ENCODE assay signal across 23 mouse cellular contexts in the genomic region with DNA sequence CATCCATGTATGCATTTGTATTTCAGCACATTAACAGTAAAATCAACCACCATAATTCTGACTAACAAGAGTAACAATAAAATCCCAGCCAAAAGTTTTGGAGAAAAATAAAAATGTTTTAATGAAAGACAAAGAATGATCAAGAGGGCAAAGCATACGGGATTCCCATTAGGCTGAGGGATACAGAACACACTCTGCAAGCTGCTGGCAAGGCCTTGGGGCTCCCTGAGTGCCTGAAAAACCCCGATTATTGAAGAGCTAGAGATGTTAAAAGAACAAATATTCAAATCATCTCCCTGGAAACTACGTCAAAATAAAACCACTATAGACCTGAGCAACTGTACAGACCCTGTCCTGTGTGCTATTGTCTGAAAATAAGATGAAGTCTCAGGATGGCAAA.
"Had no signal": no experiment of that assay in that cellular context is flagged by ENCODE, and none has a peak within 500 bp of the region (broad histone marks: within the 10 kb centered on the region; RNA-seq: fewer than 3 reads in every experiment).

No protein-coding gene starts in this region.

- H3K9me3 ChIP-seq: limb, embryonic 13.5 days; liver, embryonic 12.5 days; lung, embryonic 15.5 days; megakaryocyte, embryonic 14.5 days; midbrain, embryonic 10.5 days; midbrain, embryonic 13.5 days; neural tube, embryonic 13.5 days; stomach, embryonic 15.5 days had no signal

- H3K27me3 ChIP-seq: limb, embryonic 13.5 days; liver, embryonic 12.5 days; liver, embryonic 15.5 days; lung, embryonic 15.5 days; megakaryocyte, embryonic 14.5 days; midbrain, embryonic 13.5 days; neural tube, embryonic 13.5 days; stomach, embryonic 15.5 days had no signal

- H3K36me3 ChIP-seq: limb, embryonic 13.5 days; liver, embryonic 12.5 days; liver, embryonic 15.5 days; lung, embryonic 15.5 days; midbrain, embryonic 10.5 days; midbrain, embryonic 13.5 days; neural tube, embryonic 13.5 days; stomach, embryonic 15.5 days had no signal

- H3K4me1 ChIP-seq: limb, embryonic 13.5 days; liver, embryonic 12.5 days; liver, embryonic 15.5 days; lung, embryonic 15.5 days; megakaryocyte, embryonic 14.5 days; midbrain, embryonic 10.5 days; midbrain, embryonic 13.5 days; neural tube, embryonic 13.5 days; stomach, embryonic 15.5 days had no signal

- DNase-seq: kidney, postnatal 25 days; layer of hippocampus, postnatal 36 days; liver; lung, adult 18-20 months; lung, postnatal 10 days; lung, postnatal 36 days; retina, postnatal 1 day; right cerebral cortex, postnatal 25 days; spleen, adult 18-20 months; thymus, postnatal 25 days had no signal

- H3K4me2 ChIP-seq: limb, embryonic 13.5 days; liver, embryonic 12.5 days; liver, embryonic 15.5 days; lung, embryonic 15.5 days; midbrain, embryonic 13.5 days; neural tube, embryonic 13.5 days; stomach, embryonic 15.5 days had no signal

- ATAC-seq: liver, embryonic 12.5 days; midbrain, embryonic 13.5 days; midbrain, embryonic 16.5 days had no signal

- H3K4me3 ChIP-seq: left cerebral cortex, adult 2 months; limb, embryonic 13.5 days; liver, embryonic 12.5 days; liver, embryonic 15.5 days; lung, embryonic 15.5 days; megakaryocyte, embryonic 14.5 days; midbrain, embryonic 10.5 days; midbrain, embryonic 13.5 days; myocyte; neural tube, embryonic 13.5 days; stomach, embryonic 15.5 days had no signal

- H3K27ac ChIP-seq: kidney, postnatal 0 days; left cerebral cortex, adult 2 months; limb, embryonic 13.5 days; liver, embryonic 12.5 days; liver, embryonic 15.5 days; lung, embryonic 15.5 days; midbrain, embryonic 10.5 days; midbrain, embryonic 13.5 days; neural tube, embryonic 13.5 days; stomach, embryonic 15.5 days had no signal

- H3K9ac ChIP-seq: limb, embryonic 13.5 days; liver, embryonic 12.5 days; liver, embryonic 15.5 days; lung, embryonic 15.5 days; midbrain, embryonic 13.5 days; neural tube, embryonic 13.5 days; stomach, embryonic 15.5 days had no signal
